Mouse (Mus musculus) liver, postnatal 0 days (tissue): ENCODE results near the gene B3galt6.

Experiments
- CTCF ChIP-seq: sonication (generic); IDR thresholded peaks from 2 replicates; pipeline ENCODE4 v1.5.1; 2016; ENCODE audit warnings: antibody characterized with exemption, low read depth
- EP300 ChIP-seq: IDR thresholded peaks from 2 replicates; pipeline ENCODE4 v1.6.1; 2016; ENCODE audit warnings: antibody characterized with exemption, low read depth, mild to moderate bottlenecking

GRCm38 (mm10) chr4:156021381-156021780, 28.9 kb upstream of the B3galt6 start:
- TF ChIP-seq CTCF (no peak), EP300 (no peak)
